Comparison of ENCODE assay signal across 20 mouse cellular contexts in genomic region chr13:92253850-92254249, GRCm38 (mm10). TPM values are rescaled to one million over a fixed set of nuclear protein-coding genes. Genes with fewer than 3 reads are reported as not detected.
"Had no signal": no experiment of that assay in that cellular context is flagged by ENCODE, and none has a peak within 500 bp of the region (broad histone marks: within the 10 kb centered on the region; RNA-seq: fewer than 3 reads in every experiment).

No protein-coding gene starts in this region.

- H3K4me2 ChIP-seq: neural tube, embryonic 15.5 days; stomach, embryonic 15.5 days had no signal

- H3K27ac ChIP-seq: neural tube, embryonic 15.5 days; stomach, embryonic 15.5 days; stomach, postnatal 0 days had no signal

- H3K9me3 ChIP-seq: neural tube, embryonic 15.5 days; stomach, embryonic 15.5 days had no signal

- H3K9ac ChIP-seq: neural tube, embryonic 15.5 days; stomach, embryonic 15.5 days had no signal

- DNase-seq: retina, postnatal 1 day; right cerebral cortex, adult 18-20 months; right cerebral cortex, postnatal 14 days; right cerebral cortex, postnatal 25 days; right cerebral cortex, postnatal 4 days; spleen, adult 18-20 months; thymus, adult 18-20 months; thymus, adult 2 months; thymus, postnatal 14 days; thymus, postnatal 25 days; thymus, postnatal 36 days; thymus, postnatal 4 days had no signal

- H3K4me3 ChIP-seq: neural tube, embryonic 15.5 days; stomach, embryonic 15.5 days had no signal

- H3K36me3 ChIP-seq: neural tube, embryonic 15.5 days; stomach, embryonic 15.5 days had no signal

- H3K4me1 ChIP-seq: neural tube, embryonic 15.5 days; stomach, embryonic 15.5 days had no signal

- H3K27me3 ChIP-seq: neural tube, embryonic 15.5 days; stomach, embryonic 15.5 days had no signal

RNA-seq across cellular contexts. Expression of gene Gm20379, which starts 51.9 kb away (rescaled TPM):
- total RNA-seq: neutrophil, adult 5-6 weeks had no signal
- polyA plus RNA-seq: small intestine, adult 2 months; spleen, adult 2 months; testis, adult 2 months; thymus, adult 2 months; urinary bladder, adult 2 months had no signal
